Mouse (Mus musculus) testis, adult 2 months (tissue): ENCODE data around the gene Lin7c.

Source experiments
- CTCF ChIP-seq: fragments of 200-500 bp; IDR thresholded peaks from 2 replicates; pipeline ENCODE4 v1.5.1; 2012; ENCODE audit warnings: low read depth, mild to moderate bottlenecking, inconsistent platforms, low read length, moderate library complexity; ENCODE audit not compliant: control insufficient read depth, insufficient read depth, insufficient replicate concordance
- POLR2A ChIP-seq: fragments of 200-500 bp; IDR thresholded peaks from 2 replicates; pipeline ENCODE4 v1.6.1; 2012; ENCODE audit warnings: low read depth, mild to moderate bottlenecking, inconsistent platforms, low read length, moderate library complexity; ENCODE audit not compliant: control insufficient read depth

- TF ChIP-seq CTCF (no peak), POLR2A (no peak)
These were observed 23.9 kb downstream of the Lin7c start for GRCm38 (mm10) chr2:109914601-109915000.
